Mouse (Mus musculus) lung, embryonic 14.5 days (tissue): ENCODE measurements around the gene Hint3. TPM values are rescaled to one million over a fixed set of nuclear protein-coding genes. Genes with fewer than 3 reads are reported as not detected.

Experiments used
- ATAC-seq: fragments of 200-750 bp; cut with Nextera tagmentation; 2 replicates; pipeline ENCODE4 v1.8.0; 2017; ENCODE audit warnings: mild to moderate bottlenecking, moderate TSS enrichment, moderate library complexity; ENCODE audit not compliant: insufficient read depth
- DNase-seq: peaks from one replicate; pipeline ENCODE4 v3.0.0-alpha.2; 2015
- H3K27ac ChIP-seq: fragments of 300-500 bp; sonication (generic); 2 replicates; pipeline ENCODE4 v1.5.1; 2014; ENCODE audit warnings: low read depth, mild to moderate bottlenecking, moderate library complexity
- H3K27me3 ChIP-seq: fragments of 300-500 bp; sonication (generic); 2 replicates; pipeline ENCODE4 v1.6.1; 2014; ENCODE audit warnings: low read length, control low read depth; ENCODE audit not compliant: insufficient read depth
- H3K36me3 ChIP-seq: fragments of 300-500 bp; sonication (generic); 2 replicates; pipeline ENCODE4 v1.6.1; 2014; ENCODE audit warnings: control low read depth; ENCODE audit not compliant: insufficient read depth
- H3K4me1 ChIP-seq: fragments of 300-500 bp; sonication (generic); 2 replicates; pipeline ENCODE4 v1.6.1; 2014; ENCODE audit warnings: antibody characterized with exemption, control low read depth; ENCODE audit not compliant: insufficient read depth
- H3K4me2 ChIP-seq: fragments of 300-500 bp; sonication (generic); 2 replicates; pipeline ENCODE4 v1.6.1; 2014; ENCODE audit warnings: mild to moderate bottlenecking
- H3K4me3 ChIP-seq: fragments of 300-500 bp; sonication (generic); 2 replicates; pipeline ENCODE4 v1.5.1; 2014; ENCODE audit warnings: low read depth, low read length
- H3K9ac ChIP-seq: fragments of 300-500 bp; sonication (generic); 2 replicates; pipeline ENCODE4 v1.6.1; 2014
- H3K9me3 ChIP-seq: fragments of 300-500 bp; sonication (generic); 2 replicates; pipeline ENCODE4 v1.6.1; 2016; ENCODE audit warnings: low read depth, low read length, control low read depth
- CTCF ChIP-seq: IDR thresholded peaks from 2 replicates; pipeline ENCODE4 v1.5.1; 2016; ENCODE audit warnings: antibody characterized with exemption, low read depth
- WGBS: fragments of 180-500 bp; shearing (Covaris S2); extraction: QIAGEN DNeasy Blood & Tissue Kit; methylation state at CpG from one replicate; pipeline ENCODE4 v1.1.7; 2014; 5-methylcytosine and 5-hydroxymethylcytosine counted together
- polyA plus RNA-seq: library from polyadenylated mRNA; unstranded; fragments of >200 nt; fragmentation: Nextera tagmentation; extraction: Ambion mirVana; gene quantifications from 2 replicates; pipeline ENCODE4 v1.2.1, GENCODE M21; 2014

The Hint3 gene
- polyA plus RNA-seq, 1 experiment from 2014 or later: 22.8 TPM

- peak; percentile 35; the same call in 1 of the 2 replicates for TF ChIP-seq CTCF
- peak; percentile 47 for DNase-seq
- ATAC-seq: no peak
- H3K4me1 ChIP-seq: no peaks in the 10 kb centered on the region
- H3K4me3 ChIP-seq: no peak overlapping the region
- no peaks in the 10 kb centered on the region for H3K9me3 ChIP-seq
- no peak overlapping the region for H3K9ac ChIP-seq
- no peak overlapping the region for H3K4me2 ChIP-seq
- H3K27me3 ChIP-seq: no peaks in the 10 kb centered on the region
- H3K27ac ChIP-seq: no peak overlapping the region
- H3K36me3 ChIP-seq: no peaks in the 10 kb centered on the region
These were observed 6.5 kb downstream of the Hint3 start for GRCm38 (mm10) chr10:30622928-30623327.

GRCm38 (mm10) chr10:30618918-30619210 is 10.6 kb downstream of the Hint3 start:
- peak overlapping the region; percentile 52 for H3K4me3 ChIP-seq
- no peak overlapping the region for H3K27ac ChIP-seq
- peak overlapping the region; percentile 78 for H3K4me2 ChIP-seq
- H3K9me3 ChIP-seq: no peaks in the 10 kb centered on the region
- peak overlapping the region; percentile 58 for H3K9ac ChIP-seq
- 44% methylated on average over 3 of the region's 3 CpGs for whole genome bisulfite sequencing
- DNase-seq: no peak
- TF ChIP-seq CTCF: no peak
- no peaks in the 10 kb centered on the region for H3K36me3 ChIP-seq
- no peak for ATAC-seq
- no peaks in the 10 kb centered on the region for H3K27me3 ChIP-seq
- H3K4me1 ChIP-seq: no peaks in the 10 kb centered on the region

GRCm38 (mm10) chr10:30618091-30618917 is 11.1 kb downstream of the Hint3 start:
- Histone ChIP-seq H3K9me3 (no peaks in the 10 kb centered on the region), H3K4me3 (peak overlapping the region; percentile 52), H3K27ac (peak overlapping the region; percentile 90), H3K4me1 (no peaks in the 10 kb centered on the region), H3K9ac (peak overlapping the region; percentile 58), H3K4me2 (peak overlapping the region; percentile 78), H3K36me3 (no peaks in the 10 kb centered on the region), H3K27me3 (no peaks in the 10 kb centered on the region)
- WGBS: 1% methylated on average over 49 of the region's 49 CpGs
- TF ChIP-seq CTCF: peak; percentile 52
- ATAC-seq: peak; percentile 100
- DNase-seq: peak; percentile 99

GRCm38 (mm10) chr10:30613039-30613438 is 16.4 kb downstream of the Hint3 start:
- H3K4me3 ChIP-seq: no peak overlapping the region
- no peaks in the 10 kb centered on the region for H3K9me3 ChIP-seq
- no peak overlapping the region for H3K9ac ChIP-seq
- H3K4me2 ChIP-seq: no peak overlapping the region
- no peaks in the 10 kb centered on the region for H3K4me1 ChIP-seq
- no peaks in the 10 kb centered on the region for H3K27me3 ChIP-seq
- TF ChIP-seq CTCF: no peak
- no peaks in the 10 kb centered on the region for H3K36me3 ChIP-seq
- ATAC-seq: no peak
- 71% methylated on average over 4 of the region's 4 CpGs for WGBS
- DNase-seq: no peak
- no peak overlapping the region for H3K27ac ChIP-seq

GRCm38 (mm10) chr10:30609614-30610013 is 19.8 kb downstream of the Hint3 start:
- Histone ChIP-seq H3K4me2 (no peak overlapping the region), H3K9me3 (no peaks in the 10 kb centered on the region), H3K27ac (no peak overlapping the region), H3K27me3 (no peaks in the 10 kb centered on the region), H3K9ac (no peak overlapping the region), H3K4me3 (no peak overlapping the region), H3K4me1 (no peaks in the 10 kb centered on the region), H3K36me3 (no peaks in the 10 kb centered on the region)
- DNase-seq (no peak), ATAC-seq (no peak)
- no peak for TF ChIP-seq CTCF

GRCm38 (mm10) chr10:30608109-30608508 is 21.3 kb downstream of the Hint3 start:
- no peak for ATAC-seq
- no peak overlapping the region for H3K4me3 ChIP-seq
- no peak overlapping the region for H3K27ac ChIP-seq
- H3K4me1 ChIP-seq: no peaks in the 10 kb centered on the region
- H3K4me2 ChIP-seq: no peak overlapping the region
- no peaks in the 10 kb centered on the region for H3K27me3 ChIP-seq
- no peak for TF ChIP-seq CTCF
- H3K9ac ChIP-seq: no peak overlapping the region
- no peak for DNase-seq
- no peaks in the 10 kb centered on the region for H3K9me3 ChIP-seq
- H3K36me3 ChIP-seq: no peaks in the 10 kb centered on the region
- WGBS: 67% methylated on average over 2 of the region's 2 CpGs

- no peaks in the 10 kb centered on the region for H3K27me3 ChIP-seq
- DNase-seq (peak; percentile 94), ATAC-seq (peak; percentile 96)
- peaks cover 15% of the 10 kb centered on the region for H3K36me3 ChIP-seq
- peak within 1 kb of the TSS; percentile 78 for H3K4me3 ChIP-seq
- peaks cover 3% of the 10 kb centered on the region; the same call in 1 of the 2 replicates for H3K4me1 ChIP-seq
- H3K4me2 ChIP-seq: peak within 1 kb of the TSS; percentile 61
- no peak for TF ChIP-seq CTCF
- WGBS: under 1% methylated on average over 25 of the region's 28 CpGs
- peak within 1 kb of the TSS; percentile 83 for H3K9ac ChIP-seq
- H3K27ac ChIP-seq: peak within 1 kb of the TSS; percentile 81
- no peaks in the 10 kb centered on the region for H3K9me3 ChIP-seq
These were observed 28.9 kb downstream of the Hint3 start, which contains the start of gene Trmt11 for GRCm38 (mm10) chr10:30600542-30600966. Trmt11 (minus strand) TSS chr10:30600749.
